9 mouse cellular contexts compared by ENCODE assay signal in the genomic region with DNA sequence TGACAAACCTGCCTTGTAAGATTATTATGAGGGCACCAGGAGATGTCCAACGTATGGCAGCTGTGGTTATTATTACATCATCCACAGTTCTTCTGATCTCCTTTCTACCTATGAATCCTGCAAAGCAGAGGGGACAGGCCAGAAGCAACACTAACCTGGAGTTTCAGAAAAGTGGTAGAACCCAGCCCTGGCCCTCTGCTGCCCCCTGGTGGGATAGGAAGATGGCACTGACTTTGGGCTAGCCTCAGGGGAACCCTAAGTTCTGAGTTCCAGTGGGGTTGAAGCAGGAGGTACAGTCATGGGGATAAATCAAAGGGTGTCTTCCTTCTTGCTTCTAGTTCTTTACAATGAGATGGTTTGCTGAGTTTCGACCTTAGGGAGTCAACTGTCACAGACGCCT. TPM values are rescaled to one million over a fixed set of nuclear protein-coding genes. Genes with fewer than 3 reads are reported as not detected.
A peak's percentile ranks its signal among the peaks of the same experiment; 100 is the strongest.
DNase-seq lines count a peak whose midpoint lies in the region; ATAC-seq and TF ChIP-seq lines count a peak whose summit lies in the region.
"Had no signal": no experiment of that assay in that cellular context is flagged by ENCODE, and none has a peak within 500 bp of the region (broad histone marks: within the 10 kb centered on the region; RNA-seq: fewer than 3 reads in every experiment).

No protein-coding gene starts in this region.

- no peak overlapping the region for H3K27ac ChIP-seq in forebrain, embryonic 14.5 days (ENCODE audit: low read depth, low read length)
- H3K27ac ChIP-seq in forebrain, embryonic 13.5 days = no peak overlapping the region
- no peak overlapping the region for H3K27ac ChIP-seq in embryonic facial prominence, embryonic 14.5 days (replicated peaks; ENCODE audit: low read depth, low read length)
- no peak overlapping the region for H3K27ac ChIP-seq in lung, postnatal 0 days (ENCODE audit: low read length)
- H3K27ac ChIP-seq: stomach, embryonic 15.5 days had no signal

- ATAC-seq in forebrain, embryonic 14.5 days = no peak
- no peak for ATAC-seq in forebrain, embryonic 13.5 days
- ATAC-seq in embryonic facial prominence, embryonic 14.5 days (ENCODE audit: low read depth) = no peak
- ATAC-seq in lung, postnatal 0 days = 0 out of 2 replicates have a peak, but pooled peaks have one; percentile 26

- H3K4me2 ChIP-seq in forebrain, embryonic 14.5 days (ENCODE audit: low read length) = no peak overlapping the region
- H3K4me2 ChIP-seq in forebrain, embryonic 13.5 days = no peak overlapping the region
- H3K4me2 ChIP-seq in embryonic facial prominence, embryonic 14.5 days (ENCODE audit: low read depth, low read length) = no peak overlapping the region
- H3K4me2 ChIP-seq in lung, postnatal 0 days (replicated peaks; ENCODE audit: low read depth, low read length) = no peak overlapping the region
- H3K4me2 ChIP-seq: stomach, embryonic 15.5 days had no signal

- no peaks in the 10 kb centered on the region for H3K4me1 ChIP-seq in forebrain, embryonic 14.5 days (ENCODE audit: control insufficient read depth, insufficient read depth, low read length)
- no peaks in the 10 kb centered on the region for H3K4me1 ChIP-seq in forebrain, embryonic 13.5 days
- no peaks in the 10 kb centered on the region for H3K4me1 ChIP-seq in embryonic facial prominence, embryonic 14.5 days (ENCODE audit: control insufficient read depth, insufficient read depth, low read length)
- H3K4me1 ChIP-seq in lung, postnatal 0 days (ENCODE audit: insufficient read depth, low read depth, low read length) = no peaks in the 10 kb centered on the region
- H3K4me1 ChIP-seq: stomach, embryonic 15.5 days had no signal

- TF ChIP-seq EP300 in lung, postnatal 0 days (IDR thresholded peaks at IDR 0.05) = no peak

- no peak overlapping the region for H3K9ac ChIP-seq in forebrain, embryonic 14.5 days (ENCODE audit: low read length)
- no peak overlapping the region for H3K9ac ChIP-seq in forebrain, embryonic 13.5 days
- no peak overlapping the region for H3K9ac ChIP-seq in embryonic facial prominence, embryonic 14.5 days (ENCODE audit: low read depth, low read length)
- no peak overlapping the region for H3K9ac ChIP-seq in lung, postnatal 0 days (replicated peaks; ENCODE audit: low read depth)
- H3K9ac ChIP-seq: stomach, embryonic 15.5 days had no signal

- peak; percentile 91 for TF ChIP-seq CTCF in lung, postnatal 0 days (IDR thresholded peaks at IDR 0.05)

- no peak overlapping the region for H3K4me3 ChIP-seq in forebrain, embryonic 14.5 days (ENCODE audit: low read depth, low read length)
- H3K4me3 ChIP-seq in forebrain, embryonic 13.5 days = no peak overlapping the region
- no peak overlapping the region for H3K4me3 ChIP-seq in embryonic facial prominence, embryonic 14.5 days (ENCODE audit: low read depth, low read length)
- no peak overlapping the region for H3K4me3 ChIP-seq in lung, postnatal 0 days (ENCODE audit: low read depth, low read length)
- H3K4me3 ChIP-seq: stomach, embryonic 15.5 days had no signal

- H3K9me3 ChIP-seq in forebrain, embryonic 14.5 days (replicated peaks; ENCODE audit: control insufficient read depth, low read length) = no peaks in the 10 kb centered on the region
- no peaks in the 10 kb centered on the region for H3K9me3 ChIP-seq in forebrain, embryonic 13.5 days (replicated peaks)
- no peaks in the 10 kb centered on the region for H3K9me3 ChIP-seq in embryonic facial prominence, embryonic 14.5 days (ENCODE audit: control insufficient read depth, low read length)
- no peaks in the 10 kb centered on the region for H3K9me3 ChIP-seq in lung, postnatal 0 days (ENCODE audit: low read length)
- H3K9me3 ChIP-seq: stomach, embryonic 15.5 days had no signal

- H3K36me3 ChIP-seq in forebrain, embryonic 14.5 days (ENCODE audit: control insufficient read depth, insufficient read depth, low read length) = peaks cover 65% of the 10 kb centered on the region
- H3K36me3 ChIP-seq in forebrain, embryonic 13.5 days (ENCODE audit: poor library complexity, severe bottlenecking) = peaks cover 70% of the 10 kb centered on the region
- H3K36me3 ChIP-seq in embryonic facial prominence, embryonic 14.5 days (ENCODE audit: control insufficient read depth, insufficient read depth, low read length) = no peaks in the 10 kb centered on the region
- H3K36me3 ChIP-seq in lung, postnatal 0 days (ENCODE audit: insufficient read depth, low read length) = no peaks in the 10 kb centered on the region
- H3K36me3 ChIP-seq: stomach, embryonic 15.5 days had no signal

- peak; percentile 59 for DNase-seq in forebrain, embryonic 14.5 days (ENCODE audit: low spot score)
- DNase-seq in A20 (ENCODE audit: low read depth, low spot score) = peak; percentile 75
- DNase-seq in adrenal gland, postnatal 36 days = peak; percentile 78 to 89
- peak; percentile 23 for DNase-seq in embryonic facial prominence, embryonic 14.5 days (ENCODE audit: low spot score)
- DNase-seq in kidney, postnatal 25 days = peak; percentile 74 to 85
- peak; percentile 65 for DNase-seq in lung, postnatal 0 days (ENCODE audit: low spot score)
- peak; percentile 65 to 91 for DNase-seq in spleen, adult 18-20 months

- H3K27me3 ChIP-seq in forebrain, embryonic 14.5 days (replicated peaks; ENCODE audit: control insufficient read depth, insufficient read depth, low read length) = no peaks in the 10 kb centered on the region
- peaks cover 7% of the 10 kb centered on the region; the same call in 1 of the 2 replicates for H3K27me3 ChIP-seq in forebrain, embryonic 13.5 days
- peaks cover 11% of the 10 kb centered on the region for H3K27me3 ChIP-seq in embryonic facial prominence, embryonic 14.5 days (replicated peaks; ENCODE audit: control insufficient read depth, insufficient read depth, low read length)
- H3K27me3 ChIP-seq in lung, postnatal 0 days (replicated peaks; ENCODE audit: insufficient read depth, low read length) = no peaks in the 10 kb centered on the region

- 63% methylated on average over 3 of the region's 3 CpGs for WGBS in forebrain, embryonic 14.5 days
- WGBS in forebrain, embryonic 13.5 days = 63% methylated on average over 3 of the region's 3 CpGs
- 56% methylated on average over 3 of the region's 3 CpGs for WGBS in embryonic facial prominence, embryonic 14.5 days
- WGBS in lung, postnatal 0 days = 37% methylated on average over 3 of the region's 3 CpGs

RNA-seq across cellular contexts. Expression of gene Tspoap1, which starts 10.6 kb away (rescaled TPM):
- polyA plus RNA-seq in forebrain, embryonic 14.5 days (2014; fragmentation: Nextera tagmentation; extraction: Ambion mirVana) = 13.5 and 20.2 TPM in 2 replicates
- polyA plus RNA-seq in forebrain, embryonic 13.5 days (2015; fragmentation: Nextera tagmentation; extraction: Ambion mirVana) = 20.7 and 29.1 TPM in 2 replicates
- total RNA-seq in adrenal gland, postnatal 36 days (2021) = 1 to 10 TPM; 3.5 to 5.0 TPM
- 1.9 and 2.2 TPM in 2 replicates for polyA plus RNA-seq in embryonic facial prominence, embryonic 14.5 days (2014; fragmentation: Nextera tagmentation; extraction: Ambion mirVana)
- polyA plus RNA-seq in lung, postnatal 0 days (2015; fragmentation: Nextera tagmentation; extraction: Ambion mirVana) = 0.64 and 0.83 TPM in 2 replicates

RNA-seq across cellular contexts. Expression of gene Mpo, which starts 22.4 kb away (rescaled TPM):
- polyA plus RNA-seq in forebrain, embryonic 14.5 days (2014; fragmentation: Nextera tagmentation; extraction: Ambion mirVana) = 0.22 and 0.23 TPM in 2 replicates
- polyA plus RNA-seq in forebrain, embryonic 13.5 days (2015; fragmentation: Nextera tagmentation; extraction: Ambion mirVana) = 0.17 and 0.44 TPM in 2 replicates
- total RNA-seq in adrenal gland, postnatal 36 days (2021) = under 1 TPM in 1 of 2 experiments, not detected in 1; 0.40 TPM
- polyA plus RNA-seq in embryonic facial prominence, embryonic 14.5 days (2014; fragmentation: Nextera tagmentation; extraction: Ambion mirVana) = 0.77 and 2.7 TPM in 2 replicates
- polyA plus RNA-seq in lung, postnatal 0 days (2015; fragmentation: Nextera tagmentation; extraction: Ambion mirVana) = 0.32 and 0.68 TPM in 2 replicates

RNA-seq across cellular contexts. Expression of gene Supt4a, which starts 33.6 kb away (rescaled TPM):
- 160 and 203 TPM in 2 replicates for polyA plus RNA-seq in forebrain, embryonic 14.5 days (2014; fragmentation: Nextera tagmentation; extraction: Ambion mirVana)
- polyA plus RNA-seq in forebrain, embryonic 13.5 days (2015; fragmentation: Nextera tagmentation; extraction: Ambion mirVana) = 168 and 177 TPM in 2 replicates
- total RNA-seq in adrenal gland, postnatal 36 days (2021) = 10 to 100 TPM; 60.5 to 90.0 TPM
- polyA plus RNA-seq in embryonic facial prominence, embryonic 14.5 days (2014; fragmentation: Nextera tagmentation; extraction: Ambion mirVana) = 146 and 153 TPM in 2 replicates
- polyA plus RNA-seq in lung, postnatal 0 days (2015; fragmentation: Nextera tagmentation; extraction: Ambion mirVana) = 155 and 166 TPM in 2 replicates

RNA-seq across cellular contexts. Expression of gene Lpo, which starts 57.1 kb away (rescaled TPM):
- polyA plus RNA-seq in forebrain, embryonic 14.5 days (2014; fragmentation: Nextera tagmentation; extraction: Ambion mirVana) = 0.53 and 0.62 TPM in 2 replicates
- polyA plus RNA-seq in forebrain, embryonic 13.5 days (2015; fragmentation: Nextera tagmentation; extraction: Ambion mirVana) = 0.18 and 0.26 TPM in 2 replicates
- not detected for total RNA-seq in adrenal gland, postnatal 36 days (2021)
- 0.18 and 0.38 TPM in 2 replicates for polyA plus RNA-seq in embryonic facial prominence, embryonic 14.5 days (2014; fragmentation: Nextera tagmentation; extraction: Ambion mirVana)
- polyA plus RNA-seq in lung, postnatal 0 days (2015; fragmentation: Nextera tagmentation; extraction: Ambion mirVana) = not detected in 2 replicates

Comparison
In these comparisons a context has a peak if more than half of its experiments do, and no peak if none do; other contexts are left out.
1. DNase-seq: peak in every context shown above with its lines; median percentile 84 in adrenal gland, postnatal 36 days; 80 in kidney, postnatal 25 days; 78 in spleen, adult 18-20 months; 75 in A20; 65 in lung, postnatal 0 days; 59 in forebrain, embryonic 14.5 days; 23 in embryonic facial prominence, embryonic 14.5 days.